Mouse (Mus musculus) testis, adult 2 months (tissue): Measurements from ENCODE around the gene Gm13539.

Experiments
- CTCF ChIP-seq: fragments of 200-500 bp; IDR thresholded peaks from 2 replicates; pipeline ENCODE4 v1.5.1; 2012; ENCODE audit warnings: low read depth, mild to moderate bottlenecking, inconsistent platforms, low read length, moderate library complexity; ENCODE audit not compliant: control insufficient read depth, insufficient read depth, insufficient replicate concordance
- POLR2A ChIP-seq: fragments of 200-500 bp; IDR thresholded peaks from 2 replicates; pipeline ENCODE4 v1.6.1; 2012; ENCODE audit warnings: low read depth, mild to moderate bottlenecking, inconsistent platforms, low read length, moderate library complexity; ENCODE audit not compliant: control insufficient read depth

- TF ChIP-seq CTCF, result no peak
- no peak for TF ChIP-seq POLR2A
These were observed 29.7 kb downstream of the Gm13539 start for GRCm38 (mm10) chr2:25811711-25812110.
